Comparison of ENCODE assay signal across 8 mouse cellular contexts in the genomic region with DNA sequence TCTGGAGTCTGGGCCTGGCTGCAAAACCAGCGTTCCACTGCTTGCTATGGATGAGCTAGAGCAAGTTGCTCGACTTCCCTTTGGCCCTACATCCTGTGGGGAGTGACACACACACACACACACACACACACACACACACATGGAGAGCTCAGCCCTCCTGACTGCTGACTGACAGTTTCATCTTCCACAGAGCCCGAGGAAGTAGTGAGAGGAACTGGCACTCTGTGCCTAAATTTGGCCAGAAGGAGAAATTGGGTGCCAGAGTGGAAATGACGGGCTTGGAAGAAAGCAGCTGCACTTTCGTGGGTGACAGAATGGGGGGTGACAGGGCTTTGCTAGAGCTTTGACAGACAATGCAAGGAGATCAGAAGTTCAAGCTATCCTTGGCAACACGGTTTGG. TPM values are rescaled to one million over a fixed set of nuclear protein-coding genes. Genes with fewer than 3 reads are reported as not detected.
DNase-seq lines count a peak whose midpoint lies in the region; ATAC-seq and TF ChIP-seq lines count a peak whose summit lies in the region.

No protein-coding gene starts in this region.

- H3K4me1 ChIP-seq in lung, postnatal 0 days (ENCODE audit: insufficient read depth, low read depth, low read length): no peaks in the 10 kb centered on the region
- H3K4me1 ChIP-seq in stomach, postnatal 0 days (replicated peaks; ENCODE audit: control insufficient read depth, insufficient read depth): no peaks in the 10 kb centered on the region

- no peak for TF ChIP-seq EP300 in lung, postnatal 0 days (IDR thresholded peaks at IDR 0.05)
- TF ChIP-seq EP300 in stomach, postnatal 0 days (optimal IDR thresholded peaks at IDR 0.05): no peak

- TF ChIP-seq CTCF in lung, postnatal 0 days (IDR thresholded peaks at IDR 0.05): no peak
- no peak for TF ChIP-seq CTCF in stomach, postnatal 0 days (IDR thresholded peaks at IDR 0.05; ENCODE audit: low read depth)

- intact Hi-C loops in heart, postnatal 36 days (cut with DNase I): no loop called here

- H3K27me3 ChIP-seq in lung, postnatal 0 days (replicated peaks; ENCODE audit: insufficient read depth, low read length): no peaks in the 10 kb centered on the region
- H3K27me3 ChIP-seq in stomach, postnatal 0 days (ENCODE audit: control insufficient read depth, insufficient read depth, low read length): no peaks in the 10 kb centered on the region

- no peak overlapping the region for H3K9ac ChIP-seq in lung, postnatal 0 days (replicated peaks; ENCODE audit: low read depth)
- no peak overlapping the region for H3K9ac ChIP-seq in stomach, postnatal 0 days (ENCODE audit: low read length)

- peak; percentile 41 for DNase-seq in kidney, postnatal 14 days
- DNase-seq in kidney, adult 18-20 months: no peak
- peak; percentile 70 for DNase-seq in brain, adult 2 months (ENCODE audit: low read depth, low spot score)
- peak; percentile 34 to 41 for DNase-seq in heart, postnatal 36 days
- DNase-seq in lung, postnatal 0 days (ENCODE audit: low spot score): peak; percentile 65
- no peak for DNase-seq in urinary bladder, adult 2 months (ENCODE audit: low spot score)
- no peak for DNase-seq in stomach, postnatal 0 days (ENCODE audit: low spot score)
- no peak for DNase-seq in urinary bladder, postnatal 10 days (ENCODE audit: low spot score)

- no peak overlapping the region for H3K4me2 ChIP-seq in lung, postnatal 0 days (replicated peaks; ENCODE audit: low read depth, low read length)
- H3K4me2 ChIP-seq in stomach, postnatal 0 days (replicated peaks; ENCODE audit: low read depth): no peak overlapping the region

- no peak overlapping the region for H3K27ac ChIP-seq in lung, postnatal 0 days (ENCODE audit: low read length)
- no peak overlapping the region for H3K27ac ChIP-seq in stomach, postnatal 0 days (replicated peaks)

- ATAC-seq in lung, postnatal 0 days: peak; percentile 73
- ATAC-seq in stomach, postnatal 0 days (ENCODE audit: low FRiP score, low TSS enrichment): no peak

- 22% methylated on average over 6 of the region's 6 CpGs for WGBS in lung, postnatal 0 days
- WGBS in stomach, postnatal 0 days: 58% methylated on average over 6 of the region's 6 CpGs

- no peak overlapping the region for H3K4me3 ChIP-seq in lung, postnatal 0 days (ENCODE audit: low read depth, low read length)
- H3K4me3 ChIP-seq in stomach, postnatal 0 days (ENCODE audit: low read depth, low read length): no peak overlapping the region

- no peaks in the 10 kb centered on the region for H3K36me3 ChIP-seq in lung, postnatal 0 days (ENCODE audit: insufficient read depth, low read length)
- H3K36me3 ChIP-seq in stomach, postnatal 0 days (ENCODE audit: control insufficient read depth, insufficient read depth, low read length): no peaks in the 10 kb centered on the region

- H3K9me3 ChIP-seq in lung, postnatal 0 days (ENCODE audit: low read length): no peaks in the 10 kb centered on the region
- no peaks in the 10 kb centered on the region for H3K9me3 ChIP-seq in stomach, postnatal 0 days (ENCODE audit: control insufficient read depth, low read length)

RNA-seq across cellular contexts. Expression of gene Bex6, which starts 9.5 kb away (rescaled TPM):
- not detected for total RNA-seq in heart, postnatal 36 days (2021)
- 0.18 TPM in 1 of 2 replicates, not detected in the other for polyA plus RNA-seq in lung, postnatal 0 days (2015; fragmentation: Nextera tagmentation; extraction: Ambion mirVana)
- 0.14 and 0.24 TPM in 2 replicates for polyA plus RNA-seq in urinary bladder, adult 2 months (2012; rRNA removed)
- polyA plus RNA-seq in stomach, postnatal 0 days (2015; fragmentation: Nextera tagmentation; extraction: Ambion mirVana): not detected in 2 replicates

RNA-seq across cellular contexts. Expression of gene Nrros, which starts 23.7 kb away (rescaled TPM):
- total RNA-seq in heart, postnatal 36 days (2021): 1 to 10 TPM; 4.7 to 5.2 TPM
- 31.5 and 43.5 TPM in 2 replicates for polyA plus RNA-seq in lung, postnatal 0 days (2015; fragmentation: Nextera tagmentation; extraction: Ambion mirVana)
- polyA plus RNA-seq in urinary bladder, adult 2 months (2012; rRNA removed): 19.4 TPM in 2 replicates
- 8.2 TPM in 2 replicates for polyA plus RNA-seq in stomach, postnatal 0 days (2015; fragmentation: Nextera tagmentation; extraction: Ambion mirVana)

RNA-seq across cellular contexts. Expression of gene Fbxo45, which starts 57.8 kb away (rescaled TPM):
- total RNA-seq in heart, postnatal 36 days (2021): 10 to 100 TPM; 11.5 to 14.0 TPM
- polyA plus RNA-seq in lung, postnatal 0 days (2015; fragmentation: Nextera tagmentation; extraction: Ambion mirVana): 7.9 and 9.2 TPM in 2 replicates
- 6.3 and 7.3 TPM in 2 replicates for polyA plus RNA-seq in urinary bladder, adult 2 months (2012; rRNA removed)
- polyA plus RNA-seq in stomach, postnatal 0 days (2015; fragmentation: Nextera tagmentation; extraction: Ambion mirVana): 11.7 and 11.8 TPM in 2 replicates

RNA-seq across cellular contexts. Expression of gene Wdr53, which starts 57.9 kb away (rescaled TPM):
- 1 to 10 TPM; 6.8 to 8.0 TPM for total RNA-seq in heart, postnatal 36 days (2021)
- 15.3 and 16.1 TPM in 2 replicates for polyA plus RNA-seq in lung, postnatal 0 days (2015; fragmentation: Nextera tagmentation; extraction: Ambion mirVana)
- polyA plus RNA-seq in urinary bladder, adult 2 months (2012; rRNA removed): 11.9 and 15.2 TPM in 2 replicates
- polyA plus RNA-seq in stomach, postnatal 0 days (2015; fragmentation: Nextera tagmentation; extraction: Ambion mirVana): 17.7 and 22.3 TPM in 2 replicates

Comparison
In these comparisons a context has a peak if more than half of its experiments do, and no peak if none do; other contexts are left out.
1. DNase-seq: peak in kidney, postnatal 14 days (single experiment), brain, adult 2 months (single experiment), heart, postnatal 36 days (2 of 2) and lung, postnatal 0 days (single experiment); none in kidney, adult 18-20 months (single experiment), urinary bladder, adult 2 months (single experiment), stomach, postnatal 0 days (single experiment) and urinary bladder, postnatal 10 days (single experiment).